Mouse (Mus musculus): ENCODE data around the gene Lpcat2.
"Not testable (repeated sequence)": the region's sequence is repeated elsewhere in the genome, so short reads cannot be mapped to it uniquely, and the experiment has no call there.

Lpcat2 gene

DNA sequence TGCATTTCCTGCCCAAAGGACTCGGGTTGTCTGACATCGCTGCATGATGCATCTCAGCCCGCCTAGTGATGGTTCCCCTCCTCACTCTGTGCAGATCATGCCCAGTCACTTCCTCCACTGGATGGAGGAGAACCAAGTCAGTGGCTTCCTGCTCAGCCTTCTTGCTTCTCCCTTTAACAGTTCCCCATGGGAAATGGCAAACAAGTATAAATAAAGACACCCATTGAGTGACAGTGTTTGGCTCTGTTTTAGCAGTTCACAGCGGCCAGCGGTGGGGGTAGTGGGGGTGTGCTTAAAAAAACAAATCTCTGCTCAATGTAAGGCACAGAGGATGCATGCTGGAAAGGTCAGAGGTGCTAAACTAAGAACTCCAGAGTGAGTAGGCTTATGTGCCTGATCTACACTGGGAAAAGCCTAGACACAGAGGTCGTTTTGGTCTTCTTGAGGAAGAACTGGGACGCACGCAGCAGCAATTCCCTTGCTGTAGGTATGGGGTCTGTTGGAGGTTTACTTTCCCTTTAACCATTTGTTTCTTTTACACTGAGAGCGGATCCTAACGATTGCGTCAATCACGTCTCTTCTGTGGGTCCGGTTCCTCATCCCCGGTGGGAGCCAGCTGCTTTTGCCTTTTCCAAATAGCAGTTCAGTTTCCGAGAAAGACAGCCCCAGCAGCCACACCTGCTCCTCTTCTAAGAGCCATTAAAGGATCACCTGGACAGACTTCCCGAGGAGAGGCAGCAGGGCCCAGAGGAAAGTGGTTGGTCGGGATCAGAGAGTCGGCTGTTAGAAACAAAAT, 1.8 kb upstream of the Lpcat2 start:
- DNase-seq (ENCODE audit: low read depth): no peak

DNA sequence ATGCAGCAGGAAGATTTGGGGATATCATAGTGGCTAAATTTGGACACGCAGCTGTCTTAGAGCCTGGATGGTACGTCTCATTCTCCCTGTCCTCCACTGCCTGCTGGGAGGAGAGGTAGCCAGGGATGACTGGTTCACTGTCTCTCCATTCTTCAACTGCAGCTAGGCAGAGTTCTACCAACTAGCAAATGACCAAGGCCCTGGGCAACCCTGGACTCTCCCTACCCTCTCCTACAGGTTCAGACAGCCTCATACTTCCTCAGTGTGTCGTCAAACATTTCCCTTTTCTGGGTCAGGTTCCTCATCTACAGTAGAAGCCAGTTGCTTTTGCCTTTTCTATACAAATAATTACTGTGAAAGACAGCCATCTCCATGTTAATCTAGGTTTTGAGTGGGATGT, 466 bp upstream of the Lpcat2 start:
- DNase-seq (ENCODE audit: low read depth): no peak

DNA sequence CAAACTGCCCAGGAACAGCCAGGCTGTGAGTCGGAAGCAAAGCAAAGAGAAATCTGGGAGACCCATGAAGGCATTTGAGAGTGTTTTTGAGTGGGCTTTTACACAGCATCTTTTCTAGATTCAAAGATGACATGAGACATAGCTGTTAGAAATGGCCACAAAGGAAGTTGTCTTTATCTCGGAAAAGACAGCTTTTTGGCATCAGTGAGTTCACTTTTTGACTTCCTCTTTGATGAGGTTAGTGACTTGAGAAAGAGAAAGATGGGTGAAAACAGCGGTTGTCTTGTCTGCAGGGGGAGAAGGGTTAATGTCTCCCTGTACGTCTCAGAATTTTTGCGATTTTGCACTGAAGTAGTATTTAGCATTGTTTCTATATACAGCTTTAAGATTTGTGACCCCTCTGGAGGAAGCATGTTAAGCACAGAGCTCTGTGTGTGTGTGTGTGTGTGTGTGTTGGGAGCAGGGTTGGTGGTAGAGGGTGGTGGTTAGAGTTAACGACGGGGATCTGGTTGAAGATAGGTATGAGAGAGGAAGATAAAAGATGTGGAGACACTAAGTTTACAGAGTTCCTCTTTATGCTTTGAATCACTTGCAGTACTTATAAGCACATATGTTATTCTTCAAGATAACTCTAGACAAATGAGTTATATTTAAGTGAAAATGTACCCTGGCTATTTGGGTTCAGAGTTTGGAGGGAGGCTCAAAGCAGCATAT, 1.3 kb downstream of the Lpcat2 start:
- no peak for DNase-seq (ENCODE audit: low read depth)

DNA sequence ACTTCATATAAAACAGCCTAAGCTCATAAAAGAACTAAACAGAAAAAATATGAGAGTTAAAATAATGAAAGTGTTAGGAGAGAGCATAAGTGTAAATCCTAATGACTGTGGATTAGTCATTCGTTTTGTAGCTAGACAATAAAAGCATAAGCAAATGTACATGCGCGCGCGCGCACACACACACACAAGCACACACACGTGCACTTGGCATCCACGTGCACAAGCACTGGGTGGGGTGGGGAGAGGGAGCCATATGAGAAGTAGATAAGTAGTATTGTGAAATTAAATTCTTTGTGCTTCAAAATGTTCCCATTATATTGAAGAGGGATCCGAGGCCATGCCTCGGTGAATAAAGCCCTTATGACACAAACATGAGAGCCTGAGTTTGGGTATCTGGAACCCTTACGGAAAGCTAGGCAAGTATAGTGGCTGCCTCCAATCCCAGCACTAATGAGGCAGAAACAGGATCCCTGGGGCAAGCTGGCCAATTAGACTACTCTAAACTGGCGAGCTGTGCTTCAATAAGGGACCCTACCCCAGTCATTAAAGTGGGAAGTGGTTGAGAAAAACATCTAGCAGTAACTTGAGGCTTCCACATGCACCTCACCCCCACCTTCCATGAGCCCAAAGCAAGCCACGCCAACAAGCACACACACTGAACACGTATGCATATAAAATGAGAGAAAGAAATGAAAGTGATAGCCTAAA, 3.5 kb downstream of the Lpcat2 start:
- DNase-seq (ENCODE audit: low read depth): no peak

DNA sequence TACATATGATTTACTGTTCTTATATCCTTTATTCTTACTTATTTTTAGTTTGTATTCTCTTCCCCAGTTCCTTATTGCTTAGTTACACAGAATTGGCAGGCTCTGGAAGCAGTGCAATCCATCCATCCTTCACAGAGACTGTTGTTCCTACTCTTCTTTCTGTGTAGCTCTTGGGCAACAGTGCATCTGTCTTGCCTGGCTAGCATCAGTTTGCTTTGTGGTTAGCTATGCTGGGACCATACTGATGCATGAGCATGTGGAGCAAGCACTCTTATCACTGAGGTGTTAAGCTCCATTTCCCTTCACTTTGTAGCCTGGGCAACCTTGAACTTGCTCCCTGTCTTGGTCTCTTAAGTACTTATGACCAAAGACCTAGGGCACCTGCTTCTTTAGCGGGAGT, 6.8 kb downstream of the Lpcat2 start:
- no peak for DNase-seq (ENCODE audit: low read depth)

DNA sequence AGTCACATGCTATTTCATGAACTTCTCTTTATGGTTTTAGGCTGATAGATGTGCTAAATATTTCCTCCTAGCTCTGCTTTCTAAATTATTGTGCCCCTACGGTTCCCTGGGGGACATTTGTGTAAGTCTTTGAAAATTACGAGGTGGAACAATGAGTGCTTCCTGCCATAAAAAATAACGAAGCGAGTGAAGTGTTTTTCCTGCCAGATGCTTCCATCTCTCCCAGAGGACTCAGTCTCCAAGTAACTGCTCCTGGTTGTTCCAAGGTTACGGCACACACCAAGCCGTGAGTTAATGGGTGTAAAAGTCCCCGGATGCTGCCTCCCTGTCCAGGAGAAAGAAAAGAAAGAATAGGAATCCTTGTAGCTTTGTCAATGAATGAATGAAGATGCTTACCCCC, 15.1 kb downstream of the Lpcat2 start:
- no peak for DNase-seq (ENCODE audit: low read depth)

DNA sequence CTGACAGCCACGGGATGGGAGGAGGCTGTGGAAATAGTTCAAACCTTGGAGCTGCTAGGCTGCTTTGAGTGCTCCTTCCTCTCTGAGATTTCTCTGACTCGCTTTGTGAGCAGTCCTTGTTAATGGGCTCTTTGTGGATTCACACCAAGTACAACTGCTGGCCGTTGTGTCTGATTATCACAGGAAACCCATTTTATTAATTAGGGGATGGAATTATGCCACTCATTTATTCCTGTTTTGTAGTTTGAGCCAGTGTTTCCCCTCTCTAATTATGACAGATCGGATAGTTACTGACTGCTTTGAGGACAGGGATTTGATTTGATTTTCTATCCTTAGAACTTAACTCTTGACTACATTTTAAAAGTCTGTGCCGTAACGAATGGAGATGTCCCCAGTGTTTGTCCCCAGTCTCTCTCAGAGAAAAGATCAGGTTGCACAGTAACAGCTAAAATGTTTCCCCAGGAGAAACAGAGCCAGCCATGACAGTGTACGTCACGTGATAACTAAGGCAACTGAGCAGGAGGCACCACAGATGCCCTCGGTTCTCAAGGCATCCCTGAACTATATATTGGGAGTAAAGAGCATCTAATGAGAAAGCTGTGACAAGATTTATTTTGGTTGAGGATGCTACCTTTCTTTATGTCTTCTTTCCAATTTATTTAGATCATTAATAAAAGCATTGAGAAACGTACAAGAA, 17.1 kb downstream of the Lpcat2 start:
- DNase-seq (ENCODE audit: low read depth): no peak

DNA sequence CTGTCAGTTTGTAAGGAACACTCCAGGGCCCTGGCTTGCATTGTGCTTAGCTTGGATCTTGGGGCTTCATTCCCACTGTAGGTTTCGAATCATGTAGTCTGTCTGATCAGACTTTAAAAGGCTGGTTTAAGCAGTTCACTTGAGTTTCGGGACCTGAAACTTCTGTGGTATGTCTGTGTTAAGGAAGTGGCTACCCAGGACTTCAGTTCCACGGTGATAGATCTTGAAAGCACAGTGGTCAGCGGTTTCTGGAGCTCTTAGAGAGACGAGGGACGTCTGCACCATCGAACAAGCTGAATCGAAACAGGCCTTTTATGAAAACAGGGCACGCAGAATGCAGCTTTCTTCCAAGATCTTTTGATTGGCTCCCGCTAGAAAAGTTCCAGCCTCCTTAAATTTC, 20.7 kb downstream of the Lpcat2 start:
- no peak for DNase-seq (ENCODE audit: low read depth)

DNA sequence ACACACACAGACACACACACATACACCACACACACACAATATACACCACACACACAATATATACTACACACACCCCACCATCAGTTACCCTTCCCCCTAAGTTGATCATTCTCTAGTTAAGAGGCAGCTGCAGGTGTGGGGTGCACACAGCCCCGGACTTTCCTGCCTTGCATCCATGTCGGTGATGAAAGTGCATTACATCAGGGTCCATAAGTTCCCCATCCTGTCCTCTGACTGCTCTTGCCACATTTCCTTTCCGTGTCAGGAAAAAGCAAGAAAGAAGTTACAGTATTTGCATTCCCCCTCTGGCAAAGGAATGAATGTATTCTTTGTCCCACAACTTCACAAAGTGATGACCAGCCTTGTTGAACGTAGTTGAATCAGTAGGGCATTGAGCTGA, 26.1 kb downstream of the Lpcat2 start:
- DNase-seq (ENCODE audit: low read depth): no peak

DNA sequence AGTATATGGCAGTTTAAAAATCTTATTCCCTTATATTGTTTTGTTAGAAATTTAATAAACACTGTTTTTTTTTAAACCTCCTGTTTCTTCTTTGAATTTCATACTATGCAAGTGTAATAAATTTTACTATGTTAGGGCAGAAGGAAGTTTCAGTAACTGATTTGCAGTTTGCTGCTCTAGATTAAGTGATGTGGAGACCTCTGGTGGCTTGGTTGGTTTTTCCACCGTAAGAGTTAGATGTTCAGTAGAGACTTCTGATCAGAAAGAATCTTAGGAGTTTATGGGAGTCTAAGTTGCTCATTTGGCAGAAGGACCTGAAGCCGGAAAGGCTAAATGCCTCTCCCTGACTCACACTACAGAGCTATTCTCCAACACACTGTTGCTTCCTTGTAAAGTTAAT, 28.6 kb downstream of the Lpcat2 start:
- DNase-seq (ENCODE audit: low read depth): no peak

DNA sequence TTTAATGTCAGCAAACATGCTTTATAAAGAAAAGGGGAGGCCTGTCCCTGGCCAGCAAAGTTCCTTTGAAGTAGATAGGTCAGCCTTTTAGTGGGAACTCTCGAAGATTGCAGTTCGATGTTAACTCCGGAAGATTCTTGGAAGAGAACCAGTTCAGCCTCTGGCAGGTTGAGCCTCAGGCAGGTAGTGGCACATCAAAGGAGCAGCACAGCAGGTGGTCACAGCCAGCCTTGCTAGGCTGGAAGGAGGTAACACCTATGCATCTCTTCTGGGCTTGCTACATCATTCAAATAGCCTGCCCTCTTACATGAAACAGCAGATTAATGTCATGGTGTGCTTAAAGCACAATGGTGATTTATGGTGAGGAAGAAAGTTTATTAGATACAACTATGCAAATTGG, 37.1 kb downstream of the Lpcat2 start:
- DNase-seq (ENCODE audit: low read depth): not testable (repeated sequence)

DNA sequence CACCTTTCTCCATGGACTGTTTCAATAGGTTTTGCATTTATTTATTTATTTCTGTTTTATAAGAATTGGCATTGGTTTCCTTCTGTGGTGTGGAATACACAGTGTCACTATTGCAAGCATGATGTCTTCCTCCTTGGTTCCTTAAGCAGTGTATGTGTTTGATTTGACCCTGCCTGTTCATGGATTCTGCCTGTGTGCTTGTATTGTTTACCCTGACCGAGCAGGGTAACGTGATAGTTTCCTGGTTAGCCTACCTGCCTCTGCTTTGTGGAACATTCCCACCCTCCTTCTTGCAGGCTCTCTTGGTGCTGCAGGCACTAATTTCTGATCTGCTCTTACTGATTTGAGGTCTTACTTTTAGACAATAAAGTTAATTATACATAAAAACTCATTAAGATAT, 38.7 kb downstream of the Lpcat2 start:
- no peak for DNase-seq (ENCODE audit: low read depth)

DNA sequence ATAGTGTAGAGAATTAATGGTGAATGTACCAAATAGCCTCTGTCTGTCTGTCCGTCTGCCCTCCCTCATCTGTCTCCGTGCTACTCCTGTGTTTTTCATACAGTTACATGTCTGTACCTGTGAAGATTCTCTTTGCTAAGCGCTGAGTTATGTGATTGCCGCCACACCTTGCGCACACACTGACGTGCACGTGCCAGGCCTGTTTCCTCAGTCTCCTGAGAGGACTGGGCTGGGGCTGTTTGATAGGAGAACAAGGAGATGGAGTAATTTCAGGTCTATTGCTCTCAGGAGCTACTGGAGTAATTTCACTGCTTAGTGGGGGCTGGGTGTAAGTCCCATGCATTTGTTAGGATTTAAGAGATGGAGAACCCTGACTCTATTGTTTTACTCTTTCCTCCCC, 39.9 kb downstream of the Lpcat2 start:
- DNase-seq (ENCODE audit: low read depth): no peak

DNA sequence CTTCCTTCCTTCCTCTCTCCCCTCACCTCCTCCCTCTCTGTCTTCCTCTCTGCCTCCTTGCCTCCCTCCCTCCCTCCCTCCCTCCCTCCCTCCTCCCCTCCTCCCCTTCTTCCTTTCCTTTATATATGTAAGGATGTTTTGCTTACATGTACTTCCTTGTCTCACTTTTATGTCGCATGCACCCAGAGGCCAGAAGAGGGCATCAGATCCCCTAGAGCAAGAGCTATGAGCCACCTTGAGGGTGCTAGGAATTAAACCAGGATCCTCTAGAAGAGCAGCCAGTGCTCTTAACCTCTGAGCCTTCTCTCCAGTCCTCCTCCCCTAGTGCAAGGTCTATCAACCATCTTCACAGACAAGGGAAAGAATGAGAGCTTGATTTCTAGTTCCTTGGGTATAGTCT, 40.9 kb downstream of the Lpcat2 start:
- DNase-seq (ENCODE audit: low read depth): no peak

DNA sequence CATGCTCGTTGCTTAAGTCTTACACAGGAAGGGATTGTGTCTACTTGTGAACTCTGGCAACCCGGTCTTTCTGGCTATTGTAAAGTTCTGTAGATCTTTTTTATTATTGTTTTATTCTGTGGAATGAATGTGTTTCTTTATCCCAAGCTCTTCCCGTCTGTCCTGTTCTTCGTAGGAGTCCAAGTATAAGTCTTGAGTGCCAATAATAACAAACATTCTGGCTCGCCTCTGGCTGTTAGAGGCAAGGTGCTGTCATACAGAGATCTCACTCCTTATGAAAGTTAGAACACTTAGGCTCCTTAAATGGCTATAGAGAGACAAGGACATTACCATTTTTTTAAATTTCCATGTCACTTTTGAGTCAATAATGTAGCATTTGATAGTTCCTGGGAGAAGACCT, 41.5 kb downstream of the Lpcat2 start:
- DNase-seq (ENCODE audit: low read depth): no peak

DNA sequence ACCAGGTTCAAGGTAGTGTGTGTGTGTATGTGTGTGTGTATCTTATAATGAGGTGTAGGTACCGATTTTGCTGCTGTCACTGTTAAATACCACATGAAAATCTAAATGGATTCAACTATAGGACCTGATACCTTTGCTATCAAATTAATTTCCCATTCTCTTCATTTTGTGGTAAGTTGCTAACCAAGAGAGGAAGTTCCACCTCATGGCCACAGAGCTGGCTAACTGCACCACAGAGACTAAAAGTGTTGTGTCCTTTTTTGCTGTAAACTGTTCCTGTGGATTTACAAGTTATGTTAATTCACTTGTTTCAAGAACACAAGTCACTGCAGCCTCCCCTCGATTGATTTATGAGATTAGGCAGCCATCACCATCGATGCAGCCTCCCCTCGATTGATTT, 42.7 kb downstream of the Lpcat2 start:
- DNase-seq (ENCODE audit: low read depth): no peak

DNA sequence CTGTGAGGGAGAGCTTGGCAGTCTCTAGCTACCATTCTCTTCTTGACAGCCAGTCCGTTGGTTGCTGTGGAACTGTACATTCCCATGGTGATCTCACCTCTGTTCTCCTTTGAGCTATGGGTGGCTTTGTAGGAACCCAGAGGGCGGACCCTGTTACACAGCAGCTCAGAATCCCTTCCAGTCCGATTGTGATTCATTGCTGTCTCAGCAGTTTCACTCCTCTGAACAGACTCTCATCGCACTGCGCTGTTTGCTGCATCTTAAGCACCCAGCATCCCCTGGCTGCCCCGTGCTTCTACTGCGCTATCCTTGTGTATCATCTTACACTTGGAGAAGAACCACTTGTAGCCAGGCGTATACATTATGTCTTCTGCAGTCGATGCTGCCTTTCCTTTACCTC, 44.5 kb downstream of the Lpcat2 start:
- DNase-seq (ENCODE audit: low read depth): no peak

DNA sequence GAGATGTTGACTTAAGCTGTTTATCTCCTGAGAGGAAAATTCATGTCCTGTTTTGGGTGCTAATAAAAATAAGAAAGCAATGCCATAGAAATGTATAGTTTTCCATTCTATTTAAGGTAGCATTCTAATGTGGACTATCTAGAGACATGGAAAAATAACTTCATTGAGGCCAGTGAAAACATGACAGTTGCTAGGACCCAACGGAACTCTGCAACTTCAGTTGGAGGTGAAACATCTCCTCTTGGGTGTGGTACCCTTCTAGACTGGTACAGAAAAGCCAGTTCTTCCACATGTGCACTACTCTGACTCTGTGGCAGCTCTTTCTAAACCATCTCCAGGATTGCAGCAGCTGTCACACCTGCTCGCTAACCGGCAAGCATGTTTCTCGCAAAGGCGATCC, 46.0 kb downstream of the Lpcat2 start, which contains the start of gene Capns2:
Capns2 (plus strand) TSS at position 301 of the 400 bp plus-strand sequence.
- no peak for DNase-seq (ENCODE audit: low read depth)

DNA sequence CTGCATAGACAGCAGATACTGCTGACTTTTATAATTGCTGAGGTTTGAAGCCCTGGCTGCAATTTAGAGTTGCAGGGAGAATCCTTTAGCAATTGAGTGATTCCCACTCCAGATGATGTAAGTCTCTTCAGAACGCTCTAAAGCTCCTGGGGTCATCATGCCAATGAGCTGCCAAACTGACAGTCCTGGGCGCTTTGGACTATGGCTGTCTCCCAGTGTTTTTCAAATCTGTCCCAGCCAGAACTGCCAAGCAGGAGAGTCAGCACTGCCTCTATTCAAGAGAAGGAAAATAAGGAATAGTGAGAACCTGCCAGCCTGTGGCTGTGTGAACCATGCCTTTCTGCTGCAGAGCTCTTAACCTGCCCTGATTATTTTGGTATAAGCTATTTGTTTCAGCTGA, 47.8 kb downstream of the Lpcat2 start:
- no peak for DNase-seq (ENCODE audit: low read depth)

DNA sequence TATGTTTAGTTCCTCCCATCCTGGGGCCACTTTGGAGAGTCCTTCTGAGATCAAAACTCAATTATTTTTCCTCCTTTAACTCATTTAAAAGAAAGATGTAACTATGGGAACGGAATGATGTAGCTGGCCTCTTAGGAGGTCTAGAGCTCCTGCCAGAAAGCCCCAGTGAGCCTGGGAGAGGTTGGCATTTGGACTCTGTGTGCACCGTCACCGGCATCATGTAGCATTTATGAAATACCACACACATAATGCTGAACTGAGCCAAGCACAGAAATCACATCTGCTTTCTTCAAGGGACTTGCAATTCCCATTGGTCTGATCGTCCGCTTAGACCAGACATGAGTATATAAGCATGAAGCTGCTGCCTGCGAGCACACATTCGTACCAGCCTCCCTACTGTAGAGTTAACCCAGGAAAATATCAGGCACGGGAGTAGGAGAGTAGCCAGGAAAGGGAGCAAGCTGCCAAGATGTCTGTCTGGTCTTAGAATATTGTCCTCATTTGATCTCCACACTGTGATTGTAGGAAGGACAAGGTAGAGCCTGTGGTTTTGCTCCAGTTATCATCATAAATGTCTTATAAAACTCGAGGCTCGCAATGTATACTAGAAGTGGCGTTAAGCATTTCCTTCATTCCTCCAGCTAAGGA, 48.5 kb downstream of the Lpcat2 start:
- no peak for DNase-seq (ENCODE audit: low read depth)

DNA sequence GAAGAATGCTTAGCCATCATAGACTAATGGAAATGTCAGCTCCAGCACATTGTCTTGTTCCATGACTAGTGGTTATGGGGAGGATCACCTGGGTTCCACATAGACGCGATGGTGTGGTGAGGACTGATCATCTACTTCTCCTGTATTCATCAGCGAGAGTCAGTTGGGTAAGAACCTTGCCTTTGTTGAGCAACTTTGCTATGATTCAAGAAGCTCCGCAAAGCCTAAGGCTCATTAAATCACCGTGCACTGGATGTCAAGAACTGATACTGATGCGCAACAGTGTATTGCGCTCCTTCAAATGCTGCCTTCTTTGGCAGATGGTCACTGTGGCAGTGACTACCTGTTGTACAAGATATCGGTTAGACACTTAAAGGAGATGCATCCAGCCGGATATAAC, 51.4 kb downstream of the Lpcat2 start:
- DNase-seq (ENCODE audit: low read depth): no peak

DNA sequence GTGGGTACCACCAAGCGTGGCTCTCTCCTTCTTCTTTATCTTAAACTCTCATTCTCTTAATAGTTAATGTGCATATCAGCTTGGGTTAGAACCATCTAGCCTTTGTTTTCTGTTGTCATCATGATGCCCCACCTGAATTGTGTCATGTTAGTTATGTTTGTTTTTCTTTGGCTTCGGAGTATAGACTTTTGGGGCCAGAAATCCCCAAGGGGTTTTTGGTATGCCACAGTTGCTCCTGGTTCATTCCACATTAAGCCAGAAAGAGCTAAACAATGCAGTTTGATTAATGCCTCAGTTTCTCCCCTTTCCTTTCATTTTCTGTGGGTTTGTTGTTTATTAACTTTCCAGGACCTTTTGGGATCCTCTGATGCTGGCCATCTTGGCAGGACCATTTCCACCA, 53.3 kb downstream of the Lpcat2 start:
- DNase-seq (ENCODE audit: low read depth): no peak
